Comparison of ENCODE assay signal across 14 mouse cellular contexts in the genomic region with DNA sequence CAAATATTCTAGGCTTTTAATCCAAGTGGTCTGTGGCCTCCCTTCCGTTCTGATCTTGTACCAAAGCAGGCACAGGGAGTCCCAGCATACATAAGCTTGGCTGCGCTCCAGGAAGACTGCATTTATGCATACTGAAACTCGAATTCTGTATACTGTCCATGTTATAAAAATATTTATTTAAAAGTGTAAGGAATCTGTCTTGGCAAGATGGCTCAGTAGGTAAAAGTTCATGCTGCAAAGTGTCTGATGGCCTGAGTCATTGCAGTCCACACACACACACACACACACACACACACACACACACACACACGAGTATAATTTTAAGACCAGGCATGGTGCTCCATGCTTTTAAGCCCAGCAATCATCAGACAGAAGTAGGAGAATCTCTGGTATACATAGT. TPM values are rescaled to one million over a fixed set of nuclear protein-coding genes. Genes with fewer than 3 reads are reported as not detected.
DNase-seq lines count a peak whose midpoint lies in the region.
"Had no signal": no experiment of that assay in that cellular context is flagged by ENCODE, and none has a peak within 500 bp of the region (broad histone marks: within the 10 kb centered on the region; RNA-seq: fewer than 3 reads in every experiment).

No protein-coding gene starts in this region.

- peak; percentile 6 for DNase-seq in adrenal gland, postnatal 10 days
- no peak for DNase-seq in adrenal gland, adult 2 months
- peak; percentile 29 for DNase-seq in kidney, postnatal 14 days
- DNase-seq in kidney, adult 11 months: no peak
- peak; percentile 51 for DNase-seq in adipocyte (ENCODE audit: low spot score)
- DNase-seq in lung, postnatal 14 days: peak; percentile 14
- DNase-seq in gastrocnemius, postnatal 10 days: no peak
- DNase-seq in thymus, postnatal 14 days: no peak
- DNase-seq: adrenal gland, postnatal 25 days; cerebellum, adult 11 months; embryo, embryonic 11 days; kidney, postnatal 36 days; layer of hippocampus, postnatal 36 days; thymus, postnatal 4 days had no signal

RNA-seq across cellular contexts. Expression of gene Ubp1, which starts 27.6 kb away (rescaled TPM):
- total RNA-seq in adrenal gland, postnatal 10 days (2021): 10 to 100 TPM; 42.2 to 59.4 TPM
- 10 to 100 TPM; 42.0 to 74.1 TPM for total RNA-seq in adrenal gland, adult 2 months (2021)
- 42.2 and 48.0 TPM in 2 replicates for polyA plus RNA-seq in adrenal gland, adult 2 months (2012; rRNA removed)
- total RNA-seq in gastrocnemius, postnatal 10 days (2021): 10 to 100 TPM; 21.5 to 33.6 TPM

Comparison
In these comparisons a context has a peak if more than half of its experiments do, and no peak if none do; other contexts are left out.
1. DNase-seq: peak in adrenal gland, postnatal 10 days (single experiment), kidney, postnatal 14 days (single experiment), adipocyte (single experiment) and lung, postnatal 14 days (single experiment); none in adrenal gland, adult 2 months (single experiment), kidney, adult 11 months (single experiment), gastrocnemius, postnatal 10 days (single experiment) and thymus, postnatal 14 days (single experiment).